Mouse (Mus musculus) embryonic stem cell, embryonic (primary cell): ENCODE results near the gene Nfix.

Experiments
- CTCF ChIA-PET, 4 experiments: fragments of 300-600 bp in 2 of 4; fragments of 350-600 bp in 2 of 4; sonication (Branson Sonifier 250); formaldehyde crosslinking; loops; one replicate each; lab custom pipeline; 2022; ENCODE audit warnings: inconsistent platforms in 2 of 4; lab: Charles Lee
- POLR2A ChIA-PET, 4 experiments: fragments of 300-600 bp in 2 of 4; fragments of 350-600 bp in 2 of 4; sonication (Branson Sonifier 250); formaldehyde crosslinking; loops; one replicate each; lab custom pipeline; 2022; ENCODE audit warnings: antibody characterized with exemption in 4 of 4, inconsistent platforms in 1 of 4; lab: Charles Lee

Gene Nfix

GRCm38 (mm10) chr8:84759126-84759525 lies 41.0 kb downstream of the Nfix start:
- CTCF ChIA-PET, result interaction anchor here (0.5 to 2.8 kb wide), 28 partner anchors 9 to 349 kb away, joined by 3 to 17 read pairs (median 4); partner anchors contain the start of gene Dand5 (in 1 of the 4)
- POLR2A ChIA-PET, result interaction anchor here in 3 of 4 experiments (0.6 to 2.0 kb wide), 14 partner anchors 9 to 347 kb away, joined by 3 to 8 read pairs (median 3); partner anchors contain the start of gene Calr (in 1 of the 3)

GRCm38 (mm10) chr8:84758308-84758707 lies 41.8 kb downstream of the Nfix start:
- POLR2A ChIA-PET, result interaction anchor here in 2 of 4 experiments (0.8 to 2.0 kb wide), 9 partner anchors 8 to 89 kb away, joined by 3 to 8 read pairs (median 3); partner anchors contain the start of gene Calr (in 1 of the 2)

GRCm38 (mm10) chr8:84757501-84757900 lies 42.6 kb downstream of the Nfix start:
- ChIA-PET POLR2A (interaction anchor here in 1 of 4 experiments (1.0 to 1.2 kb wide), 2 partner anchors 12 to 16 kb away, joined by 3 read pairs; no protein-coding TSS in a partner anchor), CTCF (interaction anchor here in 3 of 4 experiments (0.5 to 2.3 kb wide), 4 partner anchors 15 to 70 kb away, joined by 3 to 9 read pairs (median 6); no protein-coding TSS in a partner anchor)

More at GRCm38 (mm10) chr8:84758308-84758707, 41.8 kb downstream of the Nfix start:
- CTCF ChIA-PET, result interaction anchor here (0.7 to 2.8 kb wide), 15 partner anchors 8 to 57 kb away, joined by 3 to 17 read pairs (median 5); no protein-coding TSS in a partner anchor

GRCm38 (mm10) chr8:84752734-84753582 lies 47.2 kb downstream of the Nfix start:
- ChIA-PET CTCF (interaction anchor here (1.1 to 4.5 kb wide), 7 partner anchors 11 to 63 kb away, joined by 3 to 28 read pairs (median 4); no protein-coding TSS in a partner anchor), POLR2A (interaction anchor here in 2 of 4 experiments (0.6 to 2.3 kb wide), 4 partner anchors 11 to 185 kb away, joined by 3 to 9 read pairs (median 6); no protein-coding TSS in a partner anchor)

- ChIA-PET POLR2A (interaction anchor here in 3 of 4 experiments (0.5 to 2.3 kb wide), 18 partner anchors 8 to 572 kb away, joined by 3 to 8 read pairs (median 4); partner anchors contain the start of genes Calr (in 1 of the 3) and Ier2 (in 1 of the 3)), CTCF (interaction anchor here (0.5 to 7.8 kb wide), 16 partner anchors 8 to 155 kb away, joined by 3 to 62 read pairs (median 6); no protein-coding TSS in a partner anchor)
Observed at GRCm38 (mm10) chr8:84749519-84749918, 50.6 kb downstream of the Nfix start.

GRCm38 (mm10) chr8:84745032-84745925 lies 54.9 kb downstream of the Nfix start:
- CTCF ChIA-PET, result interaction anchor here (0.6 to 7.8 kb wide), 20 partner anchors 8 to 236 kb away, joined by 3 to 62 read pairs (median 5); partner anchors contain the start of gene Dand5 (in 1 of the 4)
- POLR2A ChIA-PET, result interaction anchor here (0.6 to 2.0 kb wide), 24 partner anchors 8 to 102 kb away, joined by 3 to 8 read pairs (median 3); partner anchors contain the start of genes Calr (in 1 of the 4), Ier2 (in 1 of the 4) and Trmt1 (in 1 of the 4)

- CTCF ChIA-PET, result interaction anchor here in 3 of 4 experiments (0.6 to 4.0 kb wide), 9 partner anchors 30 to 846 kb away, joined by 3 to 22 read pairs (median 6); partner anchors contain the start of gene Dand5 (in 1 of the 3)
- POLR2A ChIA-PET, result interaction anchor here in 3 of 4 experiments (0.6 to 3.5 kb wide), 30 partner anchors 12 to 293 kb away, joined by 3 to 31 read pairs (median 5); partner anchors contain the start of genes Calr (in 1 of the 3), Dnase2a (in 1 of the 3), G430095P16Rik (in 1 of the 3) and Gcdh (in 1 of the 3)
Observed at GRCm38 (mm10) chr8:84743517-84744420, 56.4 kb downstream of the Nfix start.

GRCm38 (mm10) chr8:84743054-84743415 lies 57.1 kb downstream of the Nfix start:
- ChIA-PET POLR2A (interaction anchor here (0.7 to 3.5 kb wide), 45 partner anchors 8 to 223 kb away, joined by 3 to 31 read pairs (median 5); partner anchors contain the start of genes G430095P16Rik (in 2 of the 4), Trmt1 (in 2 of the 4), Calr (in 1 of the 4) and Dnase2a (in 1 of the 4)), CTCF (interaction anchor here in 3 of 4 experiments (0.6 to 4.0 kb wide), 13 partner anchors 12 to 160 kb away, joined by 3 to 22 read pairs (median 4); no protein-coding TSS in a partner anchor)

GRCm38 (mm10) chr8:84742171-84743053 lies 57.7 kb downstream of the Nfix start:
- POLR2A ChIA-PET, result interaction anchor here (0.5 to 3.5 kb wide), 63 partner anchors 7 to 329 kb away, joined by 3 to 31 read pairs (median 4); partner anchors contain the start of genes G430095P16Rik (in 2 of the 4), Trmt1 (in 2 of the 4), Calr (in 1 of the 4) and Dand5 (in 1 of the 4)
- CTCF ChIA-PET, result interaction anchor here (0.5 to 4.0 kb wide), 27 partner anchors 10 to 758 kb away, joined by 3 to 22 read pairs (median 4); partner anchors contain the start of gene G430095P16Rik (in 1 of the 4)

- POLR2A ChIA-PET, result interaction anchor here in 3 of 4 experiments (0.5 to 3.5 kb wide), 39 partner anchors 8 to 331 kb away, joined by 3 to 31 read pairs (median 5); partner anchors contain the start of genes Calr (in 2 of the 3), G430095P16Rik (in 2 of the 3), Trmt1 (in 2 of the 3) and Dand5 (in 1 of the 3)
Observed at GRCm38 (mm10) chr8:84740895-84741843, 59.0 kb downstream of the Nfix start.

GRCm38 (mm10) chr8:84739401-84739742 lies 60.8 kb downstream of the Nfix start:
- ChIA-PET CTCF (interaction anchor here in 2 of 4 experiments (0.7 to 5.3 kb wide), 5 partner anchors 10 to 760 kb away, joined by 3 to 101 read pairs (median 4); partner anchors contain the start of gene G430095P16Rik (in 1 of the 2)), POLR2A (interaction anchor here in 3 of 4 experiments (0.5 to 1.7 kb wide), 7 partner anchors 9 to 176 kb away, joined by 3 to 6 read pairs (median 3); partner anchors contain the start of genes G430095P16Rik (in 1 of the 3) and Nacc1 (in 1 of the 3))

More at GRCm38 (mm10) chr8:84740895-84741843, 59.0 kb downstream of the Nfix start:
- CTCF ChIA-PET, result interaction anchor here (0.5 to 5.3 kb wide), 23 partner anchors 8 to 666 kb away, joined by 3 to 62 read pairs (median 4); partner anchors contain the start of gene G430095P16Rik (in 2 of the 4)

GRCm38 (mm10) chr8:84738715-84739400 lies 61.3 kb downstream of the Nfix start:
- POLR2A ChIA-PET, result interaction anchor here in 2 of 4 experiments (0.7 to 2.1 kb wide), 7 partner anchors 8 to 108 kb away, joined by 3 to 6 read pairs (median 3); partner anchors contain the start of genes Calr (in 1 of the 2), G430095P16Rik (in 1 of the 2) and Nacc1 (in 1 of the 2)
- CTCF ChIA-PET, result interaction anchor here in 2 of 4 experiments (1.0 to 5.3 kb wide), 6 partner anchors 10 to 74 kb away, joined by 3 to 101 read pairs (median 36); partner anchors contain the start of gene G430095P16Rik (in 1 of the 2)
